Mouse (Mus musculus) liver, embryonic 11.5 days (tissue): ENCODE results near the gene Ulk3. TPM values are rescaled to one million over a fixed set of nuclear protein-coding genes. Genes with fewer than 3 reads are reported as not detected.

ENCODE experiments used
- ATAC-seq: fragments of 200-750 bp; cut with Nextera tagmentation; replicated peaks from 2 replicates; pipeline ENCODE4 v1.8.0; 2017; ENCODE audit warnings: moderate number of reproducible peaks, mild to moderate bottlenecking, moderate TSS enrichment, moderate library complexity; ENCODE audit not compliant: low FRiP score
- DNase-seq: peaks from one replicate; pipeline ENCODE4 v3.0.0-alpha.2; 2017; ENCODE audit warnings: low spot score
- H3K27ac ChIP-seq: fragments of 300-500 bp; sonication (generic); 2 replicates; pipeline ENCODE4 v1.5.1; 2014; ENCODE audit warnings: mild to moderate bottlenecking, low read depth, low read length, control low read depth
- H3K27me3 ChIP-seq: fragments of 300-500 bp; sonication (generic); replicated peaks from 2 replicates; pipeline ENCODE4 v1.6.1; 2014; ENCODE audit warnings: low read length, mixed read lengths; ENCODE audit not compliant: control insufficient read depth, insufficient read depth
- H3K36me3 ChIP-seq: fragments of 300-500 bp; sonication (generic); 2 replicates; pipeline ENCODE4 v1.6.1; 2014; ENCODE audit warnings: mild to moderate bottlenecking, low read length, moderate library complexity, mixed read lengths; ENCODE audit not compliant: control insufficient read depth, insufficient read depth
- H3K4me1 ChIP-seq: fragments of 300-500 bp; sonication (generic); replicated peaks from 2 replicates; pipeline ENCODE4 v1.6.1; 2014; ENCODE audit warnings: low read length, mixed read lengths; ENCODE audit not compliant: control insufficient read depth, insufficient read depth
- H3K4me2 ChIP-seq: fragments of 300-500 bp; sonication (generic); 2 replicates; pipeline ENCODE4 v1.6.1; 2014; ENCODE audit warnings: mild to moderate bottlenecking, control low read depth, moderate library complexity
- H3K4me3 ChIP-seq: fragments of 300-500 bp; sonication (generic); 2 replicates; pipeline ENCODE4 v1.5.1; 2014; ENCODE audit warnings: low read depth, low read length, control low read depth
- H3K9ac ChIP-seq: fragments of 300-500 bp; sonication (generic); 2 replicates; pipeline ENCODE4 v1.6.1; 2014; ENCODE audit warnings: low read depth, low read length, control low read depth
- H3K9me3 ChIP-seq: fragments of 300-500 bp; sonication (generic); 2 replicates; pipeline ENCODE4 v1.6.1; 2016; ENCODE audit warnings: low read length, inconsistent platforms, mixed read lengths; ENCODE audit not compliant: control insufficient read depth
- WGBS: fragments of 180-500 bp; shearing (Covaris S2); extraction: QIAGEN DNeasy Blood & Tissue Kit; methylation state at CpG from one replicate; pipeline ENCODE4 v1.1.7; 2014; 5-methylcytosine and 5-hydroxymethylcytosine counted together
- polyA plus RNA-seq: library from polyadenylated mRNA; unstranded; fragments of >200 nt; fragmentation: Nextera tagmentation; extraction: Ambion mirVana; gene quantifications from 2 replicates; pipeline ENCODE4 v1.2.1, GENCODE M21; 2014

Gene Ulk3
- polyA plus RNA-seq, 1 experiment from 2014 or later: 11.6 TPM

- no peak overlapping the region for H3K4me3 ChIP-seq
- peaks cover 15% of the 10 kb centered on the region for H3K4me1 ChIP-seq
- peaks cover 18% of the 10 kb centered on the region for H3K27me3 ChIP-seq
These were observed 12.1 kb downstream of the Ulk3 start for GRCm38 (mm10) chr9:57601353-57601706.

GRCm38 (mm10) chr9:57602098-57602497 lies 12.8 kb downstream of the Ulk3 start:
- H3K36me3 ChIP-seq: no peaks in the 10 kb centered on the region
- H3K27me3 ChIP-seq: peaks cover 23% of the 10 kb centered on the region
- no peak overlapping the region for H3K27ac ChIP-seq
- H3K4me1 ChIP-seq: peaks cover 15% of the 10 kb centered on the region
- WGBS: 53% methylated on average over 8 of the region's 8 CpGs
- no peaks in the 10 kb centered on the region for H3K9me3 ChIP-seq
- no peak overlapping the region for H3K9ac ChIP-seq
- H3K4me3 ChIP-seq: no peak overlapping the region
- DNase-seq: no peak
- no peak overlapping the region for H3K4me2 ChIP-seq
- no peak for ATAC-seq

More at GRCm38 (mm10) chr9:57601353-57601706, 12.1 kb downstream of the Ulk3 start:
- DNase-seq (no peak), ATAC-seq (no peak)
- Histone ChIP-seq H3K9ac (no peak overlapping the region), H3K4me2 (no peak overlapping the region), H3K36me3 (no peaks in the 10 kb centered on the region), H3K9me3 (no peaks in the 10 kb centered on the region), H3K27ac (no peak overlapping the region)
- WGBS: 64% methylated on average over 2 of the region's 2 CpGs

- H3K9ac ChIP-seq: no peak overlapping the region
- H3K27ac ChIP-seq: no peak overlapping the region
- ATAC-seq (no peak), DNase-seq (no peak)
- H3K9me3 ChIP-seq: no peaks in the 10 kb centered on the region
- WGBS: 69% methylated on average over 4 of the region's 4 CpGs
- H3K36me3 ChIP-seq: no peaks in the 10 kb centered on the region
- no peak overlapping the region for H3K4me3 ChIP-seq
- H3K4me1 ChIP-seq: peaks cover 15% of the 10 kb centered on the region
- no peak overlapping the region for H3K4me2 ChIP-seq
- H3K27me3 ChIP-seq: peaks cover 26% of the 10 kb centered on the region
These were observed 15.6 kb downstream of the Ulk3 start for GRCm38 (mm10) chr9:57604875-57605274.

- H3K27ac ChIP-seq: no peak overlapping the region
- no peak overlapping the region for H3K4me3 ChIP-seq
- H3K27me3 ChIP-seq: peaks cover 26% of the 10 kb centered on the region
- H3K36me3 ChIP-seq: no peaks in the 10 kb centered on the region
- H3K9me3 ChIP-seq: no peaks in the 10 kb centered on the region
- DNase-seq (no peak), ATAC-seq (no peak)
- H3K4me2 ChIP-seq: no peak overlapping the region
- no peak overlapping the region for H3K9ac ChIP-seq
- WGBS: 20% methylated on average over 9 of the region's 9 CpGs
- peaks cover 9% of the 10 kb centered on the region for H3K4me1 ChIP-seq
These were observed 16.3 kb downstream of the Ulk3 start for GRCm38 (mm10) chr9:57605503-57605902.

- Histone ChIP-seq H3K4me1 (peaks cover 1% of the 10 kb centered on the region), H3K9me3 (no peaks in the 10 kb centered on the region), H3K4me2 (no peak within 1 kb of the TSS), H3K9ac (no peak within 1 kb of the TSS), H3K4me3 (no peak within 1 kb of the TSS), H3K27ac (no peak within 1 kb of the TSS), H3K36me3 (no peaks in the 10 kb centered on the region), H3K27me3 (peaks cover 25% of the 10 kb centered on the region)
- no peak; the same call in 1 of the 2 replicates for ATAC-seq
- WGBS: 7% methylated on average over 24 of the region's 24 CpGs
- DNase-seq: peak; percentile 67
These were observed 17.0 kb downstream of the Ulk3 start, which contains the start of gene Cplx3 for GRCm38 (mm10) chr9:57606139-57606851. Gene Cplx3, minus strand, starts transcription at chr9:57606281.

- ATAC-seq (no peak), DNase-seq (no peak)
- Histone ChIP-seq H3K9me3 (no peaks in the 10 kb centered on the region), H3K36me3 (no peaks in the 10 kb centered on the region), H3K9ac (no peak overlapping the region), H3K4me1 (no peaks in the 10 kb centered on the region), H3K4me3 (no peak overlapping the region), H3K4me2 (no peak overlapping the region), H3K27me3 (peaks cover 21% of the 10 kb centered on the region), H3K27ac (no peak overlapping the region)
- WGBS: 50% methylated on average over 3 of the region's 3 CpGs
These were observed 20.6 kb downstream of the Ulk3 start for GRCm38 (mm10) chr9:57609803-57610202.

GRCm38 (mm10) chr9:57610359-57610826 lies 21.1 kb downstream of the Ulk3 start:
- no peaks in the 10 kb centered on the region for H3K9me3 ChIP-seq
- H3K27ac ChIP-seq: no peak overlapping the region
- H3K27me3 ChIP-seq: peaks cover 17% of the 10 kb centered on the region
- 56% methylated on average over 3 of the region's 3 CpGs for WGBS
- H3K9ac ChIP-seq: no peak overlapping the region
- ATAC-seq: no peak
- H3K4me2 ChIP-seq: no peak overlapping the region
- H3K4me1 ChIP-seq: no peaks in the 10 kb centered on the region
- no peaks in the 10 kb centered on the region for H3K36me3 ChIP-seq
- no peak for DNase-seq
- no peak overlapping the region for H3K4me3 ChIP-seq

- H3K27me3 ChIP-seq: peaks cover 3% of the 10 kb centered on the region; the same call in 1 of the 2 replicates
- DNase-seq (no peak), ATAC-seq (no peak)
- H3K4me3 ChIP-seq: no peak overlapping the region
- H3K9ac ChIP-seq: no peak overlapping the region
- H3K4me2 ChIP-seq: no peak overlapping the region
- WGBS: 73% methylated on average over 7 of the region's 7 CpGs
- H3K4me1 ChIP-seq: no peaks in the 10 kb centered on the region
- no peaks in the 10 kb centered on the region for H3K36me3 ChIP-seq
- no peaks in the 10 kb centered on the region for H3K9me3 ChIP-seq
- no peak overlapping the region for H3K27ac ChIP-seq
These were observed 23.3 kb downstream of the Ulk3 start for GRCm38 (mm10) chr9:57612587-57612986.

- 78% methylated on average over 7 of the region's 7 CpGs for WGBS
- no peaks in the 10 kb centered on the region for H3K36me3 ChIP-seq
- no peaks in the 10 kb centered on the region for H3K4me1 ChIP-seq
- H3K9ac ChIP-seq: no peak overlapping the region
- ATAC-seq: no peak
- no peak overlapping the region for H3K4me3 ChIP-seq
- H3K27me3 ChIP-seq: no peaks in the 10 kb centered on the region; the same call in 1 of the 2 replicates
- DNase-seq: no peak
- no peak overlapping the region for H3K4me2 ChIP-seq
- no peaks in the 10 kb centered on the region for H3K9me3 ChIP-seq
- H3K27ac ChIP-seq: no peak overlapping the region
These were observed 24.7 kb downstream of the Ulk3 start for GRCm38 (mm10) chr9:57613975-57614374.
